Mouse (Mus musculus): Measurements from ENCODE around the gene Serinc5.

DNA sequence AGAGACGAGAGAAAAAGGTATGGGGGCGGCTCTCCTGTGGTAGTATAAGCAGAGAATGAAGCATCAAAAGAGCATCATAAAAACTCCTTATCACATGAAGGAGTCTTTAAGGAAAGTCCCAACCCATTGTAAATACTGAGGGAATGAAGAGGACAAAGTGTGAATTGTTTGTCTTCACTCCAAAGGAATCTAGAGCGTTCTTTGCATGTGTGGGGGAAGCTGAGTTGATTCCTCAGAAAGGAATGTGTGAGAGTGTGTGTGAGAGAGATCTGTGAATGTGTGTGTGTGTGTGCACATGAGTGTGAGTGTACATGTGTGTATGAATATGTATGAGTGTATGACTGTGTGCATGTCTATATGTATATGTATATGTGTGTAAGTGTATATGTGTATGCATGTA lies 22.2 kb upstream of the Serinc5 start:
- TF ChIP-seq CTCF (conservative IDR thresholded peaks at IDR 0.05; ENCODE audit: insufficient read depth, insufficient read length, low read depth, low read length) (no peak), POLR2A (IDR thresholded peaks at IDR 0.05; ENCODE audit: low read depth, low read length) (no peak)
